ENCODE assay signal across 28 mouse cellular contexts in the genomic region with DNA sequence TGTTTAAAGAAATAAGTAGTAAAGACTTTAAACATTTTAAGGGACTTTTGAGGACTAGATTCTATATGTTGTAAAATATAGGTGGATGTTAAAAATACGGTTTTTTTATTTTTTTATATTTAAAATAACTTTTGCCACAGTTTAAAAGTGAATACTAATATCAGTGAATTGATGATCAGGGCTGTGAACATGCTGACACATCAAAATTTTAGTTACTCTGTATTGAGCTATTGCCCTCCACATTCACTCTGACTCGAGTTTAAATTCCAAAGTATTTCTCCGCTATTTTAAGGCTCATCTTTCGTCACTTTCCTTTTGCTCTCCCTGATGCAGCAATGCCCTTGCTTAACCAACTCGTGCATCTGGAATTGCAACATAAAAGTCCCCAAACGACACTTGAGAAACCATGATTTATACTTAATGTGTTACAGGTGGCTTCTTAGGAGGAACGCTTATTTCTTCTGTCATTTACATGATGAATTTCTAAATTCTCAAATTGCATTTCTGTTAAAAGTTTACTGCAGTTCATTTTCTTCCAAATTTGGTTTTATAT. TPM values are rescaled to one million over a fixed set of nuclear protein-coding genes. Genes with fewer than 3 reads are reported as not detected.
DNase-seq lines count a peak whose midpoint lies in the region; ATAC-seq and TF ChIP-seq lines count a peak whose summit lies in the region.
"Had no signal": no experiment of that assay in that cellular context is flagged by ENCODE, and none has a peak within 500 bp of the region (broad histone marks: within the 10 kb centered on the region; RNA-seq: fewer than 3 reads in every experiment).

No protein-coding gene starts in this region.

- peak; percentile 13 for DNase-seq in adrenal gland, adult 2 months
- no peak for DNase-seq in adrenal gland, postnatal 4 days (ENCODE audit: low spot score in 2 of 2)
- peak; percentile 72 for DNase-seq in lung, postnatal 0 days (ENCODE audit: low spot score)
- no peak for DNase-seq in lung, adult 2 months
- DNase-seq in adipocyte (ENCODE audit: low spot score): peak; percentile 87
- no peak for DNase-seq in left cerebral cortex, adult 8-10 months (ENCODE audit: low spot score in 2 of 2)
- no peak for DNase-seq in left cerebral cortex, adult 11 months (ENCODE audit: low spot score)
- DNase-seq: adrenal gland, postnatal 36 days; cerebellum, adult 2 months; gastrocnemius, postnatal 25 days; heart, postnatal 10 days; kidney, adult 2 months; kidney, postnatal 10 days; layer of hippocampus, postnatal 36 days; liver, embryonic 13.5 days; retina, postnatal 1 day; thymus, adult 2 months had no signal

- H3K4me3 ChIP-seq in lung, postnatal 0 days (ENCODE audit: low read depth, low read length): no peak overlapping the region
- no peak overlapping the region for H3K4me3 ChIP-seq in lung, adult 2 months (replicated peaks; ENCODE audit: extremely low read depth, low read depth, low read length)
- H3K4me3 ChIP-seq: embryonic facial prominence, embryonic 13.5 days; hindbrain, embryonic 12.5 days; liver, embryonic 13.5 days; midbrain, embryonic 12.5 days had no signal

- H3K27ac ChIP-seq in lung, postnatal 0 days (ENCODE audit: low read length): no peak overlapping the region
- H3K27ac ChIP-seq: embryonic facial prominence, embryonic 13.5 days; hindbrain, embryonic 12.5 days; liver, embryonic 13.5 days; midbrain, embryonic 12.5 days had no signal

- ATAC-seq in lung, postnatal 0 days: no peak
- peak; percentile 40 for ATAC-seq in megakaryocyte, adult 5-6 weeks (ENCODE audit: poor library complexity, severe bottlenecking)

- TF ChIP-seq EP300 in lung, postnatal 0 days (IDR thresholded peaks at IDR 0.05): peak; percentile 44

- no peak overlapping the region for H3K4me2 ChIP-seq in lung, postnatal 0 days (replicated peaks; ENCODE audit: low read depth, low read length)
- H3K4me2 ChIP-seq: embryonic facial prominence, embryonic 13.5 days; heart, embryonic 11.5 days; hindbrain, embryonic 12.5 days; liver, embryonic 13.5 days; midbrain, embryonic 12.5 days had no signal

- H3K27me3 ChIP-seq in lung, postnatal 0 days (replicated peaks; ENCODE audit: insufficient read depth, low read length): no peaks in the 10 kb centered on the region
- H3K27me3 ChIP-seq: embryonic facial prominence, embryonic 13.5 days; hindbrain, embryonic 12.5 days; liver, embryonic 13.5 days; midbrain, embryonic 12.5 days had no signal

- no peaks in the 10 kb centered on the region for H3K4me1 ChIP-seq in lung, postnatal 0 days (ENCODE audit: insufficient read depth, low read depth, low read length)
- H3K4me1 ChIP-seq in lung, adult 2 months (ENCODE audit: control insufficient read depth, insufficient read depth, low read length): no peaks in the 10 kb centered on the region
- H3K4me1 ChIP-seq: embryonic facial prominence, embryonic 13.5 days; hindbrain, embryonic 12.5 days; liver, embryonic 13.5 days; midbrain, embryonic 12.5 days had no signal

- H3K9ac ChIP-seq in lung, postnatal 0 days (replicated peaks; ENCODE audit: low read depth): no peak overlapping the region
- H3K9ac ChIP-seq: embryonic facial prominence, embryonic 13.5 days; hindbrain, embryonic 12.5 days; liver, embryonic 13.5 days; midbrain, embryonic 12.5 days had no signal

- no peaks in the 10 kb centered on the region for H3K9me3 ChIP-seq in lung, postnatal 0 days (ENCODE audit: low read length)
- H3K9me3 ChIP-seq: embryonic facial prominence, embryonic 13.5 days; hindbrain, embryonic 12.5 days; liver, embryonic 13.5 days; midbrain, embryonic 12.5 days had no signal

- TF ChIP-seq POLR2A in lung, adult 2 months (IDR thresholded peaks at IDR 0.05; ENCODE audit: borderline replicate concordance, extremely low read depth, low read depth, low read length): no peak

- H3K36me3 ChIP-seq in lung, postnatal 0 days (ENCODE audit: insufficient read depth, low read length): no peaks in the 10 kb centered on the region
- H3K36me3 ChIP-seq: embryonic facial prominence, embryonic 13.5 days; hindbrain, embryonic 12.5 days; liver, embryonic 13.5 days; midbrain, embryonic 12.5 days had no signal

- TF ChIP-seq CTCF in lung, postnatal 0 days (IDR thresholded peaks at IDR 0.05): no peak
- no peak for TF ChIP-seq CTCF in lung, adult 2 months (IDR thresholded peaks at IDR 0.05; ENCODE audit: insufficient read depth, low read length)

- WGBS in lung, postnatal 0 days: 44% methylated on average over 7 of the region's 7 CpGs
- 47% methylated on average over 7 of the region's 7 CpGs for WGBS in lung, adult 2 months

RNA-seq across cellular contexts. Expression of a gene that starts 58.7 kb away (rescaled TPM):
- total RNA-seq in adrenal gland, adult 2 months (2021): not detected
- polyA plus RNA-seq in adrenal gland, adult 2 months (2012; rRNA removed): not detected in 2 replicates
- total RNA-seq in adrenal gland, postnatal 4 days (2021): not detected
- not detected in 2 replicates for polyA plus RNA-seq in lung, postnatal 0 days (2015; fragmentation: Nextera tagmentation; extraction: Ambion mirVana)
- polyA plus RNA-seq in lung, adult 2 months (2012; rRNA removed): not detected in 2 replicates
- total RNA-seq in megakaryocyte, adult 5-6 weeks (2015): not detected in 2 replicates
- total RNA-seq in megakaryocyte, adult 5-6 weeks (2017): 1.2 TPM in 1 of 2 replicates, not detected in the other
- not detected for total RNA-seq in left cerebral cortex, adult 8-10 months (2022)
- total RNA-seq: adrenal gland, postnatal 36 days; gastrocnemius, postnatal 25 days; heart, postnatal 10 days; layer of hippocampus, adult 18-20 months; layer of hippocampus, postnatal 36 days; monocyte, adult 5-6 weeks had no signal
- polyA plus RNA-seq: cerebellum, adult 2 months; embryonic facial prominence, embryonic 13.5 days; heart, embryonic 11.5 days; hindbrain, embryonic 12.5 days; kidney, adult 2 months; limb, embryonic 11.5 days; liver, embryonic 13.5 days; lung, embryonic 16.5 days; midbrain, embryonic 12.5 days; neural tube, embryonic 11.5 days; stomach, embryonic 16.5 days; thymus, adult 2 months had no signal

Comparison
In these comparisons a context has a peak if more than half of its experiments do, and no peak if none do; other contexts are left out.
1. DNase-seq: peak in adrenal gland, adult 2 months (single experiment), lung, postnatal 0 days (single experiment) and adipocyte (single experiment); none in adrenal gland, postnatal 4 days (0 of 2), lung, adult 2 months (single experiment), left cerebral cortex, adult 8-10 months (0 of 2) and left cerebral cortex, adult 11 months (single experiment).